Mouse (Mus musculus) brain, embryonic 14.5 days (tissue): ENCODE measurements at regions not wholly inside any gene's neighbourhood (a gene's known extent, or its start where the extent isn't known, plus 50 kb on each side); places are given as distances from the start of the nearest gene placed in this dataset.

Experiments
- CTCF ChIP-seq: fragments of 200-500 bp; IDR thresholded peaks from 2 replicates; pipeline ENCODE4 v1.5.1; 2012; ENCODE audit warnings: inconsistent platforms, mild to moderate bottlenecking, moderate library complexity, borderline replicate concordance; ENCODE audit not compliant: insufficient read depth, insufficient read length; ENCODE audit errors: extremely low read depth
- POLR2A ChIP-seq: fragments of 200-500 bp; IDR thresholded peaks from 2 replicates; pipeline ENCODE4 v1.6.1; 2012; ENCODE audit warnings: mild to moderate bottlenecking, inconsistent platforms, borderline replicate concordance; ENCODE audit not compliant: poor library complexity, insufficient read depth, insufficient read length, severe bottlenecking; ENCODE audit errors: extremely low read depth

- no peak for TF ChIP-seq POLR2A
- no peak for TF ChIP-seq CTCF
Observed at GRCm38 (mm10) chr15:62641051-62641710, 1203.8 kb downstream of the Gsdmc2 start.
